Mouse (Mus musculus) limb, embryonic 12.5 days (tissue): ENCODE data around the gene Abca4. TPM values are rescaled to one million over a fixed set of nuclear protein-coding genes. Genes with fewer than 3 reads are reported as not detected.

ENCODE experiments used
- ATAC-seq: fragments of 200-750 bp; cut with Nextera tagmentation; 2 replicates; pipeline ENCODE4 v1.8.0; 2017; ENCODE audit warnings: low read depth, moderate TSS enrichment; ENCODE audit not compliant: insufficient number of reproducible peaks, insufficient read depth, low FRiP score, low TSS enrichment
- H3K27ac ChIP-seq: fragments of 300-500 bp; sonication (generic); 2 replicates; pipeline ENCODE4 v1.5.1; 2016; ENCODE audit warnings: mild to moderate bottlenecking, moderate library complexity
- H3K27me3 ChIP-seq: fragments of 300-500 bp; sonication (generic); 2 replicates; pipeline ENCODE4 v1.6.1; 2016; ENCODE audit warnings: mild to moderate bottlenecking, moderate library complexity
- H3K36me3 ChIP-seq: fragments of 300-500 bp; sonication (generic); 2 replicates; pipeline ENCODE4 v1.6.1; 2016; ENCODE audit warnings: mild to moderate bottlenecking, moderate library complexity
- H3K4me1 ChIP-seq: fragments of 300-500 bp; sonication (generic); replicated peaks from 2 replicates; pipeline ENCODE4 v1.6.1; 2016
- H3K4me2 ChIP-seq: fragments of 300-500 bp; sonication (generic); 2 replicates; pipeline ENCODE4 v1.6.1; 2016; ENCODE audit warnings: mild to moderate bottlenecking, moderate library complexity
- H3K4me3 ChIP-seq: fragments of 300-500 bp; sonication (generic); replicated peaks from 2 replicates; pipeline ENCODE4 v1.5.1; 2016; ENCODE audit warnings: mild to moderate bottlenecking
- H3K9ac ChIP-seq: fragments of 300-500 bp; sonication (generic); replicated peaks from 2 replicates; pipeline ENCODE4 v1.6.1; 2016; ENCODE audit warnings: mild to moderate bottlenecking, moderate library complexity
- H3K9me3 ChIP-seq: fragments of 300-500 bp; sonication (generic); 2 replicates; pipeline ENCODE4 v1.6.1; 2016; ENCODE audit warnings: mild to moderate bottlenecking, moderate library complexity
- WGBS: fragments of 180-500 bp; shearing (Covaris S2); methylation state at CpG from one replicate; pipeline ENCODE4 v1.1.7; 2016; 5-methylcytosine and 5-hydroxymethylcytosine counted together
- polyA plus RNA-seq: library from polyadenylated mRNA; unstranded; fragments of >200 nt; fragmentation: Nextera tagmentation; extraction: Ambion mirVana; gene quantifications from 2 replicates; pipeline ENCODE4 v1.2.1, GENCODE M21; 2016

Abca4 gene
- polyA plus RNA-seq, 1 experiment from 2014 or later: 1.8 TPM

DNA sequence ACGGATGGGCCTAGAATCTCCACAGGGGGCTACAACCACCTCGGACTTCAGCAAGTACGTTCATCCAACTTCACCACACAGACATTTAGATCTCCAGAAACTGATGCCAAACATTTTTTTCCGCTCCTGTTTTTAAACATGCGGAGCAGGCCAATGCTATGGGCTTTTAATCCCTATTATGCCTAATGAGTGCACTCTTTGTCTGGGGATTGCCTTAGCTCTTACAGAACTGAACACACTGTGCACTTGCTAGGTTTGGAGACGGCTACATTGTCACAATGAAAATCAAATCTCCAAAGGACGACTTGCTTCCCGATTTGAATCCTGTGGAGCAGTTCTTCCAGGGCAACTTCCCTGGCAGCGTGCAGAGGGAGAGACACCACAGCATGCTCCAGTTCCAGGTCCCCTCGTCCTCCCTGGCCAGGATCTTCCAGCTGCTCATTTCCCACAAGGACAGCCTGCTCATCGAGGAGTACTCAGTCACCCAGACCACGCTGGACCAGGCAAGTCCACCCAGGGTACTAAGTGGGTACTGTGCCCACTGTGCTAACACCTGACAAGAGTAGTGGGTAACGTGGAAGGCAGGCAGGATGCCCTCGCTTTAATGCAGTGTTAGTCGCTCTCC lies 129.4 kb downstream of the Abca4 start:
- Histone ChIP-seq H3K9ac (no peak overlapping the region), H3K36me3 (no peaks in the 10 kb centered on the region), H3K27ac (no peak overlapping the region), H3K4me1 (no peaks in the 10 kb centered on the region), H3K27me3 (no peaks in the 10 kb centered on the region), H3K9me3 (no peaks in the 10 kb centered on the region), H3K4me3 (no peak overlapping the region), H3K4me2 (no peak overlapping the region)
- WGBS: 85% methylated on average over 15 of the region's 15 CpGs
- ATAC-seq: no peak

DNA sequence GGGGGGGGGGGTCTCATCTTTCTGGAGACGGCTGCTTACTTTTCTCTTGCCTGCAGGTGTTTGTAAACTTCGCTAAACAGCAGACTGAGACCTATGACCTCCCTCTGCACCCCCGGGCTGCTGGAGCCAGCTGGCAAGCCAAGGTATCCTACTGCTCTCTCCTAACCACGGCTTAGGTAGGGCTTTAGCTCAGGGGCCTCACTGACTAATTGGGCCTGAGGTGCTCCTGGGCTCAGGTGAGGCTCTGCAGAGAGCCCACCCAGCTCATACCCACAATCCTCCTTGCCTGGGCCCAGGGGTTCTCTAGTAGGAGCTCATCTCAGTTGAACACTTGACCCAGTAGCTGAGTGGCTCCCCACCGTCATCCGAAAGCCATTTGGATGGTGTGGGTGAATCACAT lies 131.8 kb downstream of the Abca4 start:
- H3K4me2 ChIP-seq: no peak overlapping the region
- 64% methylated on average over 6 of the region's 6 CpGs for WGBS
- no peak overlapping the region for H3K4me3 ChIP-seq
- H3K36me3 ChIP-seq: no peaks in the 10 kb centered on the region
- no peak for ATAC-seq
- no peaks in the 10 kb centered on the region for H3K4me1 ChIP-seq
- H3K27ac ChIP-seq: no peak overlapping the region
- no peaks in the 10 kb centered on the region for H3K9me3 ChIP-seq
- no peaks in the 10 kb centered on the region for H3K27me3 ChIP-seq
- H3K9ac ChIP-seq: no peak overlapping the region

- no peaks in the 10 kb centered on the region for H3K27me3 ChIP-seq
- H3K4me1 ChIP-seq: 0 out of 2 replicates have a peak, but pooled peaks cover 3% of the 10 kb centered on the region
- no peaks in the 10 kb centered on the region for H3K36me3 ChIP-seq
- no peak overlapping the region for H3K4me3 ChIP-seq
- no peak overlapping the region for H3K27ac ChIP-seq
- no peak overlapping the region for H3K4me2 ChIP-seq
- no peaks in the 10 kb centered on the region for H3K9me3 ChIP-seq
- ATAC-seq: no peak
- H3K9ac ChIP-seq: no peak overlapping the region
- WGBS: 90% methylated on average over 8 of the region's 8 CpGs
Observed at GRCm38 (mm10) chr3:122176706-122177390, 132.6 kb downstream of the Abca4 start.

DNA sequence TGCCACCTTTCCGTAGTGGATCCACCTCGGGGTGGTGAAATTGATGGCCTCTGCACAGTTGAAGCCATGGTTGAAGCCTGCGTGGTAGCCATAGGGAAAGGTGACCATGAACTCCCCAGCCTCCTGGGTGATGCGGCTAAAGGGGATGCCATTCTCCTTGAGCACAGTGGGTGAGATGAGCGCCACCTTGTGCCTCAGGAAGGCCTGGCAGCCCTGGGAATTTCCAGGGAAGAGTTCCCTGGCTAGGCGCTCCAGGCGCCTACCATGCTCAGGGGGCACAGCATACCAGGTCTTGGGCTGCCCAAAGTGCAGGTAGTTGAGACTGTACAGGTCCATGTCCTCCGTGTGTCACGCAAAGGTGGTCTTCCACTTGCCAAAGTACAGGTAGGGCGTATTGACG lies 139.9 kb downstream of the Abca4 start:
- Histone ChIP-seq H3K27me3 (no peaks in the 10 kb centered on the region), H3K9me3 (no peaks in the 10 kb centered on the region), H3K9ac (no peak overlapping the region), H3K4me3 (no peak overlapping the region), H3K4me2 (no peak overlapping the region), H3K4me1 (0 out of 2 replicates have a peak, but pooled peaks cover 3% of the 10 kb centered on the region), H3K36me3 (no peaks in the 10 kb centered on the region), H3K27ac (no peak overlapping the region)
- ATAC-seq: no peak
- 61% methylated on average over 11 of the region's 11 CpGs for WGBS

GRCm38 (mm10) chr3:122186975-122187374 lies 142.7 kb downstream of the Abca4 start:
- 86% methylated on average over 1 of the region's 1 CpGs for WGBS
- no peaks in the 10 kb centered on the region for H3K4me1 ChIP-seq
- H3K27me3 ChIP-seq: no peaks in the 10 kb centered on the region
- no peaks in the 10 kb centered on the region for H3K36me3 ChIP-seq
- H3K4me2 ChIP-seq: no peak overlapping the region
- H3K9me3 ChIP-seq: no peaks in the 10 kb centered on the region
- H3K9ac ChIP-seq: no peak overlapping the region
- ATAC-seq: no peak
- H3K27ac ChIP-seq: no peak overlapping the region
- no peak overlapping the region for H3K4me3 ChIP-seq

DNA sequence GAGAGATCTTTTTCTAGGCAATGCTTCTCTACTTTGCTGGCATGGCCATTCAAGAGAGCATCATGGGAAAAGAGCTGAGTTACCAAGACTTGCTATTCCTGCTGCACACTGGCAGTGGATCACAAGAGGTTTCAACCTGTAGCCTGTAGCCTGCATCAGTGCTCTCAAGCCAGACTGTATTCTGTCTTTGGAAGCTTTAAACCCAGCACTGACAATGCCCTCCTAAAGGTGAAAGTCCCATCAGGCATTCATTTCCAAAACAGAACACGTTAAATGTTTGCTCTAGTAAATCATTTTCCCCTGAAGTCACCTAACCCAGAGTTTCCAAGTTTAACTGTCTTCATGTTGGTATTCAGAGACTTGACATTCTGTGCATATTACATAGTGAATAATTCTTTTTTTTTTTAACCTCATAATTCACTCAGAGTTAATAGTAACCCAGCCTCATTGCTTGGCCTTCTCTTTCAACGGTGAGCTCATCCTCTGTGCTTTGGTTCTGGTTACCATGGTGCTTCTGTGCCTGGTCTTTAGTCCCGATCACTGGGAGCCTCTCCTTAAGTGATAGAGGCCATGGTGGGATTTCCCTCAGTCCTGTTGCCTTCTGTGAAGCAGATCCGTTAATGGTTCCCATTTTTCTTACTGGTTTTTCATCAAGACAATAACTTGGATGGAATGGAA lies 152.5 kb downstream of the Abca4 start:
- no peak for ATAC-seq
- no peaks in the 10 kb centered on the region for H3K27me3 ChIP-seq
- WGBS: 77% methylated on average over 4 of the region's 4 CpGs

DNA sequence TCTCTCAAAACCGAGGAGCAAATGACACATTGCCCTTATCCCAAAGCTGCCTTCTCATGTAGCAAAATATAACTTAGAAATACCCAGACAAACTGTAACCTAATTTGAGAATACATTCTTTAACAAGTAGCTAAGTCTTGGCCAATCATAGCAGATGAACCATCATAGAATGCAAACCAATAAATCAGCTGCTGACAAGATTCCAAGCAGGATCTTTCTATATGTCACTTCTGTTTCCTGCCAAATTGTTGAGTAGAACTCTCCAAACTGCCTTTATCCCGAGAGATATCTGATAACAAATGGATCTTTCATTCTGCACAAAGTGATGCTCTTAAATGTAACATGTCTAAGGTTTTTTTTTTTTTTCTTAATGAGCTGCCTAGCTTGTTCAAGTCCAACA lies 154.3 kb downstream of the Abca4 start:
- 82% methylated on average over 2 of the region's 2 CpGs for WGBS
- Histone ChIP-seq H3K9ac (no peak overlapping the region), H3K27me3 (no peaks in the 10 kb centered on the region), H3K4me2 (no peak overlapping the region), H3K4me1 (peaks cover 21% of the 10 kb centered on the region), H3K36me3 (no peaks in the 10 kb centered on the region), H3K9me3 (no peaks in the 10 kb centered on the region), H3K27ac (no peak overlapping the region), H3K4me3 (no peak overlapping the region)
- no peak for ATAC-seq

More for the DNA sequence above, 152.5 kb downstream of the Abca4 start:
- H3K27ac ChIP-seq: no peak overlapping the region
- H3K36me3 ChIP-seq: no peaks in the 10 kb centered on the region
- no peak overlapping the region for H3K4me2 ChIP-seq
- peaks cover 9% of the 10 kb centered on the region for H3K4me1 ChIP-seq
- no peak overlapping the region for H3K4me3 ChIP-seq
- no peak overlapping the region for H3K9ac ChIP-seq
- H3K9me3 ChIP-seq: no peaks in the 10 kb centered on the region

DNA sequence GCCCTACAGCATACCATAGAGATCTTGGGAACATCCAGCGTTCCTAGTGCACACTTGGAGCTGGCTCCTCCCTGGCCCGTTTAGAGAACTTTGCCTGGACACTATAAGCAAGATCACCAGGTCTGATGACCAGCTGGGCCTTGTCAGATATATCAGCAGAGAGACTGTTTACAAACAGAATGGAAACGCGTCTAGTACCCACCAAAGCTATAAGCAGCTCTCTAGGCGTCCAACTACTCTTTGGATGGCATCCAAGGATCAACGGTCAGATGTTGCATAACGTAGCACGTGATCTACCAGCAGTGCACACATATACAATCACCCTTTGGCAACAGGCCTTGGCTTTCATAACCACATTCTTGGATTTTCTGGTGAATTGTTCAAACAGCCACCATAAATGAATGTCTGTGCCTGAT lies 154.7 kb downstream of the Abca4 start:
- Histone ChIP-seq H3K4me3 (no peak overlapping the region), H3K9ac (no peak overlapping the region), H3K4me1 (peaks cover 21% of the 10 kb centered on the region), H3K4me2 (no peak overlapping the region), H3K9me3 (no peaks in the 10 kb centered on the region), H3K27me3 (no peaks in the 10 kb centered on the region), H3K27ac (no peak overlapping the region), H3K36me3 (no peaks in the 10 kb centered on the region)
- 84% methylated on average over 8 of the region's 8 CpGs for WGBS
- ATAC-seq: no peak

DNA sequence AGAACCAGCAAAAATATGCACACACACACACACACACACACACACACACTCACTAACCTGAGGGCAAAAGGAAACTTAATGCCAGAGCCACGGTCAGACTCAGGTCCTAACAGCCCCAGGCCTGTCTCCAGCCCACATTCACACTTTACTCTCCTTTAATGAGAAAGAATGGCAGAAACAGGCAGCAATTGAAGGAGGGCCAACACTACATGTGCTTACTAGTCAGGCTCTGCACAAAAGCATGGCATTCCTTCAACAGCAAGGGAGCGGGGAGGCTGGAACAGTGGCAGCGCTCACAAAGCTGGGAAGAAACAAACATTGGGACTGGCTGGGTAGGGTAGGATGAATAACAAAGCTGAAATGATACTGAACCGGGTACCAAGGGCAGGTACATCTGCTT lies 155.4 kb downstream of the Abca4 start:
- ATAC-seq: no peak
- H3K4me3 ChIP-seq: no peak overlapping the region
- no peaks in the 10 kb centered on the region for H3K9me3 ChIP-seq
- 70% methylated on average over 4 of the region's 4 CpGs for WGBS
- no peak overlapping the region for H3K27ac ChIP-seq
- H3K27me3 ChIP-seq: no peaks in the 10 kb centered on the region
- H3K9ac ChIP-seq: no peak overlapping the region
- H3K4me2 ChIP-seq: no peak overlapping the region
- no peaks in the 10 kb centered on the region for H3K36me3 ChIP-seq
- peaks cover 21% of the 10 kb centered on the region for H3K4me1 ChIP-seq

DNA sequence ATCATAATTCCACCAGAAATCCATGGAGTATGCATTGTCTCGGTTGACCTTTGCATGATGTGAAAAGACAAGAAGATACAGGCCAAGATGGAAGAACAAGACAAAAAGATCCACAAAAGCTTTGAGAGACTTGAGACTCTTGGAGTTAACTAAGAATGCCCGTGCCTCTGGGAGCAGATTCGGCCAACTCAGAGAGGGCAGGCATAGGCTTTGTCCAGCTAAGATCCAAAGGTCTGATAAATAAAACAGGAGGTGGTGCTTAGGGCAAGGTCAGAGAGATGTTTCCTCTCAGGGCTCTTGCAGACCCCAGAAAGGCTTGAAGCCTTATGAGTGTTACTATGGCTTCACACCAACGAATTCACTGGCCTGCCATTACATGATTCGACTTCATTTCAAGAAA lies 155.8 kb downstream of the Abca4 start:
- 85% methylated on average over 5 of the region's 5 CpGs for WGBS
- H3K27ac ChIP-seq: no peak overlapping the region

DNA sequence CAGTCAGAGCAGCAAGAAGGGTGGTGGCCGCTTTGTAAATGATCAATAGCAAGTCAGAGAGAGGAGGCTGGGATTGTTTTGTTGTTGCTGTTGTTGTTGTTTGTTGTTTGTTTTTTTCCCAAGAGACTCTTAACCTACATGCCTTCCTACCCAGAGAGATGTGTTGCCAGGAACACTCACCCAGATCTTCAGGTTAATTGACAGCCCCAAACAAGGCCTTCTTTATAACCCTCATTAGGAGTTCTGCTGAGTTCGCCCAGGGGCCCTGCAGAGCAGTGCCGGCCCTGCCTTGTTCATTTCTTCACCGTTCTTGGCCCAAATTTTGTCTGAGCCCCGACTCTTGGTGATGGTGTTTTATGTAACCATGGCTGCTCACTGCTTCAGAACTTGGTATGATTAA lies 156.2 kb downstream of the Abca4 start:
- Histone ChIP-seq H3K4me1 (peaks cover 21% of the 10 kb centered on the region), H3K27me3 (no peaks in the 10 kb centered on the region), H3K36me3 (no peaks in the 10 kb centered on the region), H3K4me2 (no peak overlapping the region), H3K4me3 (no peak overlapping the region), H3K9me3 (no peaks in the 10 kb centered on the region), H3K27ac (no peak overlapping the region), H3K9ac (no peak overlapping the region)
- ATAC-seq: no peak
- 31% methylated on average over 5 of the region's 5 CpGs for WGBS

More for the DNA sequence above, 155.8 kb downstream of the Abca4 start:
- no peaks in the 10 kb centered on the region for H3K36me3 ChIP-seq
- H3K27me3 ChIP-seq: no peaks in the 10 kb centered on the region
- no peak overlapping the region for H3K4me3 ChIP-seq
- no peak overlapping the region for H3K9ac ChIP-seq
- no peak for ATAC-seq
- H3K4me1 ChIP-seq: peaks cover 21% of the 10 kb centered on the region
- no peaks in the 10 kb centered on the region for H3K9me3 ChIP-seq
- no peak overlapping the region for H3K4me2 ChIP-seq
